Mouse (Mus musculus) embryonic facial prominence, embryonic 14.5 days (tissue): ENCODE measurements around the gene Rnf214. TPM values are rescaled to one million over a fixed set of nuclear protein-coding genes. Genes with fewer than 3 reads are reported as not detected.

Experiments
- ATAC-seq: fragments of 200-750 bp; cut with Nextera tagmentation; 2 replicates; pipeline ENCODE4 v1.8.0; 2017; ENCODE audit warnings: low read depth, moderate number of reproducible peaks, moderate TSS enrichment
- DNase-seq: peaks from one replicate; pipeline ENCODE4 v3.0.0-alpha.2; 2015; ENCODE audit warnings: low spot score
- H3K27ac ChIP-seq: fragments of 300-500 bp; sonication (generic); replicated peaks from 2 replicates; pipeline ENCODE4 v1.5.1; 2014; ENCODE audit warnings: low read depth, mild to moderate bottlenecking, low read length, moderate library complexity
- H3K27me3 ChIP-seq: fragments of 300-500 bp; sonication (generic); replicated peaks from 2 replicates; pipeline ENCODE4 v1.6.1; 2014; ENCODE audit warnings: low read length; ENCODE audit not compliant: control insufficient read depth, insufficient read depth
- H3K36me3 ChIP-seq: fragments of 300-500 bp; sonication (generic); 2 replicates; pipeline ENCODE4 v1.6.1; 2014; ENCODE audit warnings: low read length, mixed read lengths; ENCODE audit not compliant: control insufficient read depth, insufficient read depth
- H3K4me1 ChIP-seq: fragments of 300-500 bp; sonication (generic); 2 replicates; pipeline ENCODE4 v1.6.1; 2014; ENCODE audit warnings: antibody characterized with exemption, low read length; ENCODE audit not compliant: control insufficient read depth, insufficient read depth
- H3K4me2 ChIP-seq: fragments of 300-500 bp; sonication (generic); 2 replicates; pipeline ENCODE4 v1.6.1; 2014; ENCODE audit warnings: low read depth, mild to moderate bottlenecking, low read length, moderate library complexity, mixed read lengths
- H3K4me3 ChIP-seq: fragments of 300-500 bp; sonication (generic); 2 replicates; pipeline ENCODE4 v1.5.1; 2014; ENCODE audit warnings: low read depth, mild to moderate bottlenecking, low read length
- H3K9ac ChIP-seq: fragments of 300-500 bp; sonication (generic); 2 replicates; pipeline ENCODE4 v1.6.1; 2014; ENCODE audit warnings: low read depth, mild to moderate bottlenecking, low read length, moderate library complexity, mixed read lengths
- H3K9me3 ChIP-seq: fragments of 300-500 bp; sonication (generic); 2 replicates; pipeline ENCODE4 v1.6.1; 2016; ENCODE audit warnings: low read length; ENCODE audit not compliant: control insufficient read depth
- WGBS: fragments of 180-500 bp; shearing (Covaris S2); extraction: QIAGEN DNeasy Blood & Tissue Kit; methylation state at CpG from one replicate; pipeline ENCODE4 v1.1.7; 2014; 5-methylcytosine and 5-hydroxymethylcytosine counted together
- microRNA-seq: library from miRNA; unstranded; fragments of <30 nt; microRNA quantifications from one replicate; pipeline ENCODE4, GENCODE M21; 2016; ENCODE audit warnings: borderline number of aligned reads
- polyA plus RNA-seq: library from polyadenylated mRNA; unstranded; fragments of >200 nt; fragmentation: Nextera tagmentation; extraction: Ambion mirVana; gene quantifications from 2 replicates; pipeline ENCODE4 v1.2.1, GENCODE M21; 2014

Gene Rnf214
- polyA plus RNA-seq, 1 experiment from 2014 or later, result 47.7 TPM

DNA sequence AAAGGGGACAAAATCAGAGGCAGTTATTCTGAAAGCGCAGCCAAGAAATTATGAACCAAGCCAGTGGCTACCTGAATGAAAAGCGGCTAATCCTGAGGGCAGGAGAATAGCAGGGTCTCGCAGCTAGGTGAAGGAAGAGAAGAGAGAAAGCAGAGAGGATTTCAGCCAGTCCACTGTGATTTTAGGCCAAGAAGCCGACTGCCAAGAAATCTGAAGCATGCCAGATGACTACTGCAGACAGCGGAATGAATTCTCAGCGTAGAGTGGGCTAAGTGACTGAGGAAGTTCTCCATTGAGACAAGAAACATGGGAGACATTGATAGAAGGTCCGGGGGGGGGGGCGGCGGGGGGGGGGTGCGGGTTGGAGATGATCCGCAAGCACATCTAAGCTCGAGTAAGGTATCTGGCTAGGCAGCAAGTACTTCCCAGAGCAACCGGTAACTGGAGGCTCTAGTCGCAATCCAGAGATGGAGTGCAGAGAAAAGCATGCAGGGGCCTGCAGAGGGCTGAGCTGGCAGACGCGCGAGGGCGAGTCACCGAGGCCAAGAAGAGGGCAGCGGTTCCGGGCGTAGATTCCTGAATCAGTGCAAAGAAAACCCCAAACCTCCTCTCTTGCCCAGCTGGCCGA lies 78.9 kb downstream of the Rnf214 start:
- 5% methylated on average over 20 of the region's 23 CpGs for WGBS
- H3K36me3 ChIP-seq, result peaks cover 6% of the 10 kb centered on the region; the same call in 1 of the 2 replicates
- no peaks in the 10 kb centered on the region for H3K27me3 ChIP-seq
- ATAC-seq (peak; percentile 47), DNase-seq (peak; percentile 60)
- peak overlapping the region; percentile 86 for H3K4me2 ChIP-seq
- H3K27ac ChIP-seq, result peak overlapping the region; percentile 83
- H3K4me3 ChIP-seq, result peak overlapping the region; percentile 81
- 0 out of 2 replicates have a peak, but pooled peaks cover 4% of the 10 kb centered on the region for H3K9me3 ChIP-seq
- H3K4me1 ChIP-seq, result peaks cover 7% of the 10 kb centered on the region
- peak overlapping the region; percentile 70 for H3K9ac ChIP-seq

- 86% methylated on average over 9 of the region's 9 CpGs for WGBS
Observed at GRCm38 (mm10) chr9:45818406-45819011, 88.2 kb downstream of the Rnf214 start.

DNA sequence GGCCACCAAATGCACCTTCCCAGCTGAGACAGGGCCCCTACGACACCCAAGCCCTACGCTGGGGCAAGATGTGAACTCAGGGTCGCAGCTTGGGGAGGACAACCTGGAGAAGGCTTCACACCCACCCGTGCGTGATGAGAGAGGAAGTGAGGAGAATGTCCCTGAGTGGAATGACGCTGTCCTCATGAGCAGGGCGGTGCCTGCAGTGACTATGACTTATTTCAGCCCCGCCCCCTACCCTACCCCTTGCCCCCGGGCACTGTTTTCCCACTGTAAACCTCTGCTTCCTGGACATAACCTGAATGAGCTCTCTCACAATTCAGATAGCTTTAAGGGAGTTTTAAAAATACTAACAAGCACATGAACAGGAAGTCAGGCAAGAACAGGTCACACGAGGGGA lies 91.2 kb downstream of the Rnf214 start:
- WGBS, result 82% methylated on average over 10 of the region's 10 CpGs
- no peak overlapping the region for H3K4me2 ChIP-seq
- ATAC-seq, result no peak
- peaks cover 22% of the 10 kb centered on the region for H3K36me3 ChIP-seq
- H3K9me3 ChIP-seq, result no peaks in the 10 kb centered on the region
- no peak overlapping the region for H3K4me3 ChIP-seq
- H3K27ac ChIP-seq, result no peak overlapping the region
- no peaks in the 10 kb centered on the region for H3K4me1 ChIP-seq
- H3K27me3 ChIP-seq, result no peaks in the 10 kb centered on the region
- H3K9ac ChIP-seq, result no peak overlapping the region
- DNase-seq, result no peak

More at GRCm38 (mm10) chr9:45818406-45819011, 88.2 kb downstream of the Rnf214 start:
- Histone ChIP-seq H3K9me3 (no peaks in the 10 kb centered on the region), H3K27me3 (no peaks in the 10 kb centered on the region), H3K9ac (no peak overlapping the region), H3K4me3 (no peak overlapping the region), H3K36me3 (peaks cover 44% of the 10 kb centered on the region), H3K4me2 (no peak overlapping the region), H3K4me1 (no peaks in the 10 kb centered on the region), H3K27ac (no peak overlapping the region)
- ATAC-seq (no peak), DNase-seq (no peak)

- Histone ChIP-seq H3K4me1 (no peaks in the 10 kb centered on the region), H3K36me3 (peaks cover 22% of the 10 kb centered on the region), H3K4me2 (no peak overlapping the region), H3K27ac (no peak overlapping the region), H3K9ac (no peak overlapping the region), H3K4me3 (no peak overlapping the region), H3K9me3 (no peaks in the 10 kb centered on the region), H3K27me3 (no peaks in the 10 kb centered on the region)
- WGBS, result 77% methylated on average over 9 of the region's 9 CpGs
- no peak for ATAC-seq
- DNase-seq, result no peak
Observed at GRCm38 (mm10) chr9:45815113-45815512, 91.6 kb downstream of the Rnf214 start.

Small RNAs within 50 kb of the gene (microRNA-seq; reads per million reads assigned to microRNA genes)
- not detected for gene Mir7087

Other genes with a start within 250 kb of the Rnf214 start
- 26.2 and 27.6 TPM in 2 replicates for gene Cep164, start 78.2 kb downstream of the Rnf214 start, polyA plus RNA-seq
- gene Bace1, start 68.3 kb downstream of the Rnf214 start, polyA plus RNA-seq, result 40.6 and 41.3 TPM in 2 replicates
- 16.3 and 18.9 TPM in 2 replicates for gene Pcsk7, start 414 bp downstream of the Rnf214 start, polyA plus RNA-seq
- gene Tagln, start 29.1 kb upstream of the Rnf214 start, polyA plus RNA-seq, result 52.6 and 59.1 TPM in 2 replicates
- gene Sidt2, start 48.3 kb upstream of the Rnf214 start, polyA plus RNA-seq, result 47.9 and 50.4 TPM in 2 replicates
- gene Pafah1b2, start 105.8 kb upstream of the Rnf214 start, polyA plus RNA-seq, result 167 and 188 TPM in 2 replicates
- 11.5 and 13.4 TPM in 2 replicates for gene Sik3, start 105.9 kb upstream of the Rnf214 start, polyA plus RNA-seq